Mouse (Mus musculus): ENCODE measurements at regions not wholly inside any gene's neighbourhood (a gene's known extent, or its start where the extent isn't known, plus 50 kb on each side); places are given as distances from the start of the nearest gene placed in this dataset.
A peak's percentile ranks its signal among the peaks of the same experiment; 100 is the strongest.

DNA sequence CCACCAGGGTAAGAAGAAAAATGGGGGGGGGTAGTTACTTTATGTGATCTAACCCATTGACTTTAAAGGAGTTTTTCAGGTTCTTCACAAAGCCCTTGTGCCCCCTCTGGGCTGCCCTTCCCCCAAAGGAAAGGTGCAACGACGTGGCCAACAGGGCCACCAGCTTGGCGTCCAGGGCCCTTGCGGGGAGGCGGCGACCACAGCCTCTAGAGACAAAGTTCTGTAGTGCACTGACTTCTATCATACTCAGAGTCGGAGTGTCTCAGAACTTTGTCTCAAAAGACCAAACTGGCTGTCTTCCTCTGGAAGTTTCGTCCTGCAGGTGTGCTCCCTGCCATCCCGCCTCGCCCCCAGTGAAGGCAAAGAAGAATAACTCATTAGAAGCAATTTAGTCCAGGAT, 162.9 kb upstream of the Nfe2l3 start:
- Histone ChIP-seq H3K36me3 (ENCODE audit: control insufficient read depth, insufficient read depth, low read length) (no peaks in the 10 kb centered on the region), H3K27me3 (ENCODE audit: control insufficient read depth, insufficient read depth, low read length) (no peaks in the 10 kb centered on the region), H3K27ac (ENCODE audit: control insufficient read depth, insufficient read depth, low read depth, low read length) (0 out of 2 replicates have a peak overlapping the region, but pooled peaks have one; percentile 9), H3K4me1 (ENCODE audit: control insufficient read depth, insufficient read depth, low read length) (peaks cover 20% of the 10 kb centered on the region), H3K4me3 (ENCODE audit: control insufficient read depth, low read depth, low read length) (peak overlapping the region; percentile 81)
- TF ChIP-seq CTCF (IDR thresholded peaks at IDR 0.05; ENCODE audit: control insufficient read depth, insufficient read depth, insufficient replicate concordance, low read depth, low read length) = no peak
- no peak for TF ChIP-seq POLR2A (IDR thresholded peaks at IDR 0.05; ENCODE audit: control insufficient read depth, low read depth, low read length)

DNA sequence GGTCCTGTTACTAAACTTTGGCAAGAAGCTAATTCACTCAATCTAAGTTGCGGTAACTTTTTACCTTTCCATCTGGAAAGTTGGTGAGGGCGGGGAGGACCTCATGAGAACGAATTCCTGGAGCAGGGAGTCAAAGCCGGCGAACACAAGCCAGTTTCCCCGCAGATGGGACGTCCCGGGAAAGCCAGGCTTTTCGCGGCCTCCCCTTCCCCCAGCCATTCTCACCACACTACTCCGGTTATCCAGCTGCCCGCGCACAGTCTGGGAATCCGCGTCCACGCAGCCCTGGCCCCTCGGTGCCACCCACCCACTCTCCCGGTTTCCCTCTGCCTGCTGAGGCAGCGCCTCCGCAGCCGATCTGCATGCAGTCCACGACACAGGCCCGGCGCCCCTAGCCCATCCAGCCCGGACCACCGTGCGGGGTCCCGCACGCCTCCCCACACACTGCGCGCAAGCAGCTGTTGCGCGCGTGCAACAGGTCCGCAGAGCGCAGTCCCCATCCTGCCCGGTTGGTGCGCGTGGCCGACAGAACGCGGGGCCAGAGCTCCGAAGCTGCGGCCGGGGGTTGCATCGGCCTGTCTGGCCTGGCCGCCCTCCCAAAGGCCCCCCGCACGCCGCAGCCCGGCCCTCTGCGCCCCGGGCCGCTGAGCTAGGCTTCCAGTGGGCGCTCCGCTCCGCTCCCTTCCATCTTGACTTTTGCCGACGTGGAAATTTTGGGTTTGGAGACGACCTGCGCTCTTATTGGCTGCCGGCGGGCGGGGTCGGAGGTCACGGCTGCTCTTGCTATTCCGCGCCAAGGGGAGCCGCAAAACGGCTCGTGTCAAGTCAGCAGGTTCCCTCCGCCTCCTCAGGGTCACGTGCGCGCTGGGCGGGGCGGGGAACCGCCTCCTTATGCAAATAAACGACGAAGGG, 162.0 kb upstream of the Nfe2l3 start:
- TF ChIP-seq CTCF (IDR thresholded peaks at IDR 0.05; ENCODE audit: control insufficient read depth, insufficient read depth, insufficient replicate concordance, low read depth, low read length) (no peak), POLR2A (IDR thresholded peaks at IDR 0.05; ENCODE audit: control insufficient read depth, low read depth, low read length) (no peak; the same call in 1 of the 2 replicates)
- Histone ChIP-seq H3K27ac (ENCODE audit: control insufficient read depth, insufficient read depth, low read depth, low read length) (peak overlapping the region; percentile 86), H3K4me3 (ENCODE audit: control insufficient read depth, low read depth, low read length) (peak overlapping the region; percentile 81)

DNA sequence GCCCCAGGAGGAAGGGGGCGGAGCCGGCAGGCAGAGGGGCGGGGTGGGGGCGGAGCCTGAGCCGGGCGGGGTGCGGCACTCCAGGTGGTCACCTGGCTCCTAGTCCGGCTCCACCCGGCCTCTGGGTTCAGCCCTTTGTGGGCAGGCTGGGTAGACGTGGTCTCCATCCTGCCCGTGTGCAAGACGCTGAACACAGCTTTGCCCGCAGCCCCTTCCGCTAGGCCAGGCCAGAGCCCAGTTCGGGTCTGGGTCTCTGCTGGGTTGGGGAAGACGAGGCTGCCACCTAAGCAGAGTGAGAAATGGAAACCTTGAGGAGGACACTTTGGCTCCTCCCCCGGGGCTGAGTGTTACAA, 161.4 kb upstream of the Nfe2l3 start:
- H3K36me3 ChIP-seq (ENCODE audit: control insufficient read depth, insufficient read depth, low read length) = no peaks in the 10 kb centered on the region
- no peak for TF ChIP-seq CTCF (IDR thresholded peaks at IDR 0.05; ENCODE audit: control insufficient read depth, insufficient read depth, insufficient replicate concordance, low read depth, low read length)
- no peak for TF ChIP-seq POLR2A (IDR thresholded peaks at IDR 0.05; ENCODE audit: control insufficient read depth, low read depth, low read length)
- H3K27ac ChIP-seq (ENCODE audit: control insufficient read depth, insufficient read depth, low read depth, low read length) = peak overlapping the region; percentile 12; the same call in 1 of the 2 replicates
- H3K4me3 ChIP-seq (ENCODE audit: control insufficient read depth, low read depth, low read length) = peak overlapping the region; percentile 81
- peaks cover 20% of the 10 kb centered on the region for H3K4me1 ChIP-seq (ENCODE audit: control insufficient read depth, insufficient read depth, low read length)
- no peaks in the 10 kb centered on the region for H3K27me3 ChIP-seq (ENCODE audit: control insufficient read depth, insufficient read depth, low read length)

More for the DNA sequence above, 162.0 kb upstream of the Nfe2l3 start:
- no peaks in the 10 kb centered on the region for H3K36me3 ChIP-seq (ENCODE audit: control insufficient read depth, insufficient read depth, low read length)
- peaks cover 20% of the 10 kb centered on the region for H3K4me1 ChIP-seq (ENCODE audit: control insufficient read depth, insufficient read depth, low read length)
- H3K27me3 ChIP-seq (ENCODE audit: control insufficient read depth, insufficient read depth, low read length) = no peaks in the 10 kb centered on the region

DNA sequence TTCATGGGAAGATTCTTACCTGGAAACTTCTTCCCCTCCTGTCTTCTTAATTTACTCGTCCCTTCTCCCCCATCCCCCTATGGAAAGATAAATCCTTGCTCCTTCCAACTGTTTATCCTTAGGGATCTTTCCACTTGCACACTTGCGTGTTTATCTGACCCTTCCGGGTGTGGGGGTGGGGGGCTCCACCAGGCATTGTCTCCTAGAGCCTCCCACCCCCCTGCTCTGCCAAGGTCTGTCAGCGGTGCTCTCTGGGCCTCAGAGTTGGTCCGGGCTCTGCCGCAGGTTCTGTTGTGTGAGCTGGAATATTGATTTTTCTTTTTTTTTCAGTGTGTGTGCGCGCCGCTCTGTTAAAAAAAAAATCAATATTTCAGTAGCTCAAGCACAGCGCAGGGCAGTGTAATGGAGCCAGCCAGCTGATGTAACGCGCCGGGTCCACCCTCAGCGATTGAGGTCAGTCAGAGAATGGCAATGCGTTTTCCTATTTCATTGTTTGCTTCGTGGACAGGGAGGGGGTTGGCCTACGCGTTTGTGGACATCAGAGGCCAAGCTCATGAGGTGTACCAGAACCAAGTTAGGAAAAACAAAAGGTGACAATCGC, 160.2 kb upstream of the Nfe2l3 start:
- Histone ChIP-seq H3K4me3 (ENCODE audit: control insufficient read depth, low read depth, low read length) (no peak overlapping the region), H3K27me3 (ENCODE audit: control insufficient read depth, insufficient read depth, low read length) (no peaks in the 10 kb centered on the region), H3K27ac (ENCODE audit: control insufficient read depth, insufficient read depth, low read depth, low read length) (no peak overlapping the region), H3K4me1 (ENCODE audit: control insufficient read depth, insufficient read depth, low read length) (peaks cover 20% of the 10 kb centered on the region), H3K36me3 (ENCODE audit: control insufficient read depth, insufficient read depth, low read length) (no peaks in the 10 kb centered on the region)
- TF ChIP-seq CTCF (IDR thresholded peaks at IDR 0.05; ENCODE audit: control insufficient read depth, insufficient read depth, insufficient replicate concordance, low read depth, low read length) (no peak), POLR2A (IDR thresholded peaks at IDR 0.05; ENCODE audit: control insufficient read depth, low read depth, low read length) (no peak)

DNA sequence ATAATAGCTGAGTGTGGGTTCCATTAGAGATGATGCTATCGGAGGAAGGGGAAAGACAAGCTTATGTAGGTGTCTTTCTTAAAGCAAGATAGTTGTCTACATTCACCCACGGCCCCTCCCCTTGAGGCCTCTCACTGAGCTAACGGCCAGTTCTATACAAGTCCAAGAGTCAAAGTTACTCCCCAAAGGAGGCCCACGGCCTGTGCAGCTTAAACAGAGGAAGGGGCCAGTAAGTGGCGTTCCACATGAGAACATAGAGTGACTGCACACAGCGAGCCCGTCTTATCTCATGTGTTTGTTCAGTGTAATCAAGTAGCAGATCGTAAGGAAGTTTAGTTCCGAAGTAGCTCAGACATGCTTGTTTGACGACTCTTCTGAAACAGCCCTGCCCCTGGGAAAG, 153.0 kb upstream of the Nfe2l3 start:
- H3K4me1 ChIP-seq (ENCODE audit: control insufficient read depth, insufficient read depth, low read length) = no peaks in the 10 kb centered on the region
- no peak for TF ChIP-seq POLR2A (IDR thresholded peaks at IDR 0.05; ENCODE audit: control insufficient read depth, low read depth, low read length)
- TF ChIP-seq CTCF (IDR thresholded peaks at IDR 0.05; ENCODE audit: control insufficient read depth, insufficient read depth, insufficient replicate concordance, low read depth, low read length) = no peak
- no peaks in the 10 kb centered on the region for H3K36me3 ChIP-seq (ENCODE audit: control insufficient read depth, insufficient read depth, low read length)
- no peak overlapping the region for H3K27ac ChIP-seq (ENCODE audit: control insufficient read depth, insufficient read depth, low read depth, low read length)
- H3K27me3 ChIP-seq (ENCODE audit: control insufficient read depth, insufficient read depth, low read length) = no peaks in the 10 kb centered on the region
- no peak overlapping the region for H3K4me3 ChIP-seq (ENCODE audit: control insufficient read depth, low read depth, low read length)

DNA sequence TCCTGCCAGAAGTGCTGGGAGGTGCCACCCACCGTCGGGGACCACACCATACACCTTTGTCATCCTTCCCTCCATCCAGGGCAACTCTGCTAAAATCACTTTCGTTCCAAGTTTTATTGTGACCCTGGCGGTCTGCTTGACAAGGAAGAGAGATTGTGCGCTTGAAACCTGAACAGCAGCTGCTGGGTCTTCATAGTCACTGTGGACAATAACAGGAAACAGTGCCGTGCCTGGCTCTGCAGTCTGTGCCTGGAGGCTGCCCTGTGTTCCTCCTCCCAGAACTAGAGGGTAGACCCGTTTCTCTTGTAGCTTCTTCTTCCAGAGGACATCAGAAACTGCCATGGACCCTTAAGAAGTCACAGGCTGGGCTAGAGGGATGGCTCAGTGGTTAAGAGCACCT, 152.2 kb upstream of the Nfe2l3 start:
- Histone ChIP-seq H3K27me3 (ENCODE audit: control insufficient read depth, insufficient read depth, low read length) (no peaks in the 10 kb centered on the region), H3K36me3 (ENCODE audit: control insufficient read depth, insufficient read depth, low read length) (no peaks in the 10 kb centered on the region), H3K4me1 (ENCODE audit: control insufficient read depth, insufficient read depth, low read length) (no peaks in the 10 kb centered on the region), H3K27ac (ENCODE audit: control insufficient read depth, insufficient read depth, low read depth, low read length) (no peak overlapping the region), H3K4me3 (ENCODE audit: control insufficient read depth, low read depth, low read length) (no peak overlapping the region)
- TF ChIP-seq POLR2A (IDR thresholded peaks at IDR 0.05; ENCODE audit: control insufficient read depth, low read depth, low read length) (no peak), CTCF (IDR thresholded peaks at IDR 0.05; ENCODE audit: control insufficient read depth, insufficient read depth, insufficient replicate concordance, low read depth, low read length) (no peak)

DNA sequence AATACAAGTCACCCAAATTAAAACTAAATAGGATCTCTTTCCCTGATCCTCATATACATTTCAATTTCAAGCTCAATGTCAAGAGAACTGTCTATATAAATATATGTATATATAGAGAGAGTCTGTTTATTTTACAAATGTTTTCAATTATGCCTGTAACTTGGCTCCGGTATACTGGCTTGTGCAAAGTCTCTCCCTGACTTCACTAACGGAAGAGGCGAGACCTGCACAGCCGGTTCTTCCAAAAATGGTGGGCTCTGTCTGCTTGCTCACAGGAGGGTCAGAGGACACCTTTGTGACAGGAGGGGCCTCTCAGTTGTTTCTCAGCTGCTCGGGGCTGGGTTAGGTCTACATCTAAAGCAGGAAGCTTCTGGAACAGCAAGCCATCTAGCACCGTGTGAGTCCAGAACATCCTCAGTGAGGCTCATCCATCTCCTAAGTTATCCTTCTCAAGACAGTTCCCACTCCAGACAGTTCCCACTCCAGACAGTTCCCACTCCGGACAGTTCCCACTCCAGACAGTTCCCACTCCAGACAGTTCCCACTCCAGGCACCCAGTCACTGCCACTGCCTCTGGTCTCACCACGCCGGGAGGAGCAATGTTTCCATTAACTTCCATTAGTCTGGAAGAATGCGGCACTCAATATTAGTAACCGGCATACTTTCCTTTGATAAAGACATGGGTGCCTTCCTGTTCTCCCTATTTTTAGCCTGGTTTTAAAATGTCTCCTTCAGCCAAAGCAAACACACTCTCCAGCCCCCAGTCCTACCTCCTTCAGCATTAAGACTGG, 148.4 kb upstream of the Nfe2l3 start:
- Histone ChIP-seq H3K36me3 (ENCODE audit: control insufficient read depth, insufficient read depth, low read length) (no peaks in the 10 kb centered on the region), H3K4me1 (ENCODE audit: control insufficient read depth, insufficient read depth, low read length) (peaks cover 2% of the 10 kb centered on the region; the same call in 1 of the 2 replicates), H3K4me3 (ENCODE audit: control insufficient read depth, low read depth, low read length) (no peak overlapping the region), H3K27me3 (ENCODE audit: control insufficient read depth, insufficient read depth, low read length) (no peaks in the 10 kb centered on the region), H3K27ac (ENCODE audit: control insufficient read depth, insufficient read depth, low read depth, low read length) (no peak overlapping the region)
- TF ChIP-seq POLR2A (IDR thresholded peaks at IDR 0.05; ENCODE audit: control insufficient read depth, low read depth, low read length) (no peak), CTCF (IDR thresholded peaks at IDR 0.05; ENCODE audit: control insufficient read depth, insufficient read depth, insufficient replicate concordance, low read depth, low read length) (no peak)
